Mouse (Mus musculus): ENCODE results near the gene Mbd3.
"Not testable (repeated sequence)": the region's sequence is repeated elsewhere in the genome, so short reads cannot be mapped to it uniquely, and the experiment has no call there.

Gene Mbd3

GRCm38 (mm10) chr10:80356001-80356682 lies 43.2 kb downstream of the Mbd3 start, which contains the start of gene Plk5:
Gene Plk5 (plus strand): TSS chr10:80356459.
- in situ Hi-C loops (cut with MboI; ENCODE audit: low pct_unique_long_range_greater_than_20kb in 1 of 2, low sequenced_read_pairs in 2 of 2, unreplicated experiment in 1 of 2) = loop anchor here in 1 of 2 experiments (25.0 kb wide), 1 partner anchor 169 kb away; the partner anchor contains the start of gene Efna2

- in situ Hi-C loops (cut with MboI; ENCODE audit: low pct_unique_long_range_greater_than_20kb in 1 of 2, low sequenced_read_pairs in 2 of 2, unreplicated experiment in 1 of 2) = loop anchor here in 1 of 2 experiments (25.0 kb wide), 1 partner anchor 168 kb away; the partner anchor contains the start of gene Efna2
These were observed 43.9 kb downstream of the Mbd3 start for GRCm38 (mm10) chr10:80355431-80355830.

- in situ Hi-C loops (cut with MboI; ENCODE audit: low pct_unique_long_range_greater_than_20kb in 1 of 2, low sequenced_read_pairs in 2 of 2, unreplicated experiment in 1 of 2) = loop anchor here in 1 of 2 experiments (25.0 kb wide), 1 partner anchor 165 kb away; the partner anchor contains the start of gene Efna2
These were observed 46.6 kb downstream of the Mbd3 start for GRCm38 (mm10) chr10:80352727-80353126.

- in situ Hi-C loops (cut with MboI; ENCODE audit: low pct_unique_long_range_greater_than_20kb in 1 of 2, low sequenced_read_pairs in 2 of 2, unreplicated experiment in 1 of 2) = loop anchor here in 1 of 2 experiments (25.0 kb wide), 1 partner anchor 165 kb away; the partner anchor contains the start of gene Efna2
These were observed 47.5 kb downstream of the Mbd3 start for GRCm38 (mm10) chr10:80351896-80352295.

- in situ Hi-C loops (cut with MboI; ENCODE audit: low pct_unique_long_range_greater_than_20kb in 1 of 2, low sequenced_read_pairs in 2 of 2, unreplicated experiment in 1 of 2) = loop anchor here in 1 of 2 experiments (25.0 kb wide), 1 partner anchor 163 kb away; the partner anchor contains the start of gene Efna2
These were observed 49.1 kb downstream of the Mbd3 start for GRCm38 (mm10) chr10:80350292-80350691.

- in situ Hi-C loops (cut with MboI; ENCODE audit: low pct_unique_long_range_greater_than_20kb in 1 of 2, low sequenced_read_pairs in 2 of 2, unreplicated experiment in 1 of 2) = no loop called here
These were observed 50.4 kb downstream of the Mbd3 start for GRCm38 (mm10) chr10:80348981-80349380.

- in situ Hi-C loops (cut with MboI; ENCODE audit: low pct_unique_long_range_greater_than_20kb in 1 of 2, low sequenced_read_pairs in 2 of 2, unreplicated experiment in 1 of 2) = no loop called here
These were observed 51.0 kb downstream of the Mbd3 start, which contains the start of gene Adamtsl5 for GRCm38 (mm10) chr10:80348244-80348781. Gene Adamtsl5 (minus strand): TSS chr10:80348412.

- in situ Hi-C loops (cut with MboI; ENCODE audit: low pct_unique_long_range_greater_than_20kb in 1 of 2, low sequenced_read_pairs in 2 of 2, unreplicated experiment in 1 of 2) = no loop called here
These were observed 51.8 kb downstream of the Mbd3 start for GRCm38 (mm10) chr10:80347514-80347967.

GRCm38 (mm10) chr10:80345929-80346328 lies 53.4 kb downstream of the Mbd3 start:
- in situ Hi-C loops (cut with MboI; ENCODE audit: low pct_unique_long_range_greater_than_20kb in 1 of 2, low sequenced_read_pairs in 2 of 2, unreplicated experiment in 1 of 2) = not testable (repeated sequence)

GRCm38 (mm10) chr10:80345122-80345521 lies 54.2 kb downstream of the Mbd3 start:
- in situ Hi-C loops (cut with MboI; ENCODE audit: low pct_unique_long_range_greater_than_20kb in 1 of 2, low sequenced_read_pairs in 2 of 2, unreplicated experiment in 1 of 2) = no loop called here

GRCm38 (mm10) chr10:80344131-80344661 lies 55.2 kb downstream of the Mbd3 start:
- in situ Hi-C loops (cut with MboI; ENCODE audit: low pct_unique_long_range_greater_than_20kb in 1 of 2, low sequenced_read_pairs in 2 of 2, unreplicated experiment in 1 of 2) = no loop called here

- in situ Hi-C loops (cut with MboI; ENCODE audit: low pct_unique_long_range_greater_than_20kb in 1 of 2, low sequenced_read_pairs in 2 of 2, unreplicated experiment in 1 of 2) = no loop called here
These were observed 55.9 kb downstream of the Mbd3 start for GRCm38 (mm10) chr10:80343425-80343895.

- in situ Hi-C loops (cut with MboI; ENCODE audit: low pct_unique_long_range_greater_than_20kb in 1 of 2, low sequenced_read_pairs in 2 of 2, unreplicated experiment in 1 of 2) = no loop called here
These were observed 56.5 kb downstream of the Mbd3 start for GRCm38 (mm10) chr10:80342749-80343424.

Data from mouse embryonic stem cell (cell line).